Mouse (Mus musculus) kidney, postnatal 0 days (tissue): Measurements from ENCODE around the gene Myog. TPM values are rescaled to one million over a fixed set of nuclear protein-coding genes. Genes with fewer than 3 reads are reported as not detected.

ENCODE experiments used
- ATAC-seq: fragments of 200-750 bp; cut with Nextera tagmentation; replicated peaks from 2 replicates; pipeline ENCODE4 v1.8.0; 2017; ENCODE audit warnings: low read depth, moderate number of reproducible peaks, moderate TSS enrichment, moderate library complexity; ENCODE audit not compliant: low FRiP score
- DNase-seq: peaks from one replicate; pipeline ENCODE4 v3.0.0-alpha.2; 2016; ENCODE audit warnings: low spot score
- H3K27ac ChIP-seq: fragments of 300-500 bp; sonication (generic); 2 replicates; pipeline ENCODE4 v1.5.1; 2014; ENCODE audit warnings: mild to moderate bottlenecking
- H3K27me3 ChIP-seq: fragments of 300-500 bp; sonication (generic); 2 replicates; pipeline ENCODE4 v1.6.1; 2014; ENCODE audit warnings: low read length, mixed read lengths; ENCODE audit not compliant: insufficient read depth
- H3K36me3 ChIP-seq: fragments of 300-500 bp; sonication (generic); 2 replicates; pipeline ENCODE4 v1.6.1; 2014; ENCODE audit warnings: low read length, mixed read lengths; ENCODE audit not compliant: insufficient read depth
- H3K4me1 ChIP-seq: fragments of 300-500 bp; sonication (generic); replicated peaks from 2 replicates; pipeline ENCODE4 v1.6.1; 2014; ENCODE audit warnings: antibody characterized with exemption, low read length, mixed read lengths; ENCODE audit not compliant: insufficient read depth
- H3K4me2 ChIP-seq: fragments of 300-500 bp; sonication (generic); 2 replicates; pipeline ENCODE4 v1.6.1; 2014; ENCODE audit warnings: mild to moderate bottlenecking, low read length, moderate library complexity, mixed read lengths
- H3K4me3 ChIP-seq: fragments of 300-500 bp; sonication (generic); replicated peaks from 2 replicates; pipeline ENCODE4 v1.5.1; 2014; ENCODE audit warnings: low read depth, low read length
- H3K9ac ChIP-seq: fragments of 300-500 bp; sonication (generic); 2 replicates; pipeline ENCODE4 v1.6.1; 2014; ENCODE audit warnings: low read depth, low read length
- H3K9me3 ChIP-seq: fragments of 300-500 bp; sonication (generic); replicated peaks from 2 replicates; pipeline ENCODE4 v1.6.1; 2016; ENCODE audit warnings: low read length, inconsistent platforms, mixed read lengths
- CTCF ChIP-seq: IDR thresholded peaks from 2 replicates; pipeline ENCODE4 v1.5.1; 2016; ENCODE audit warnings: antibody characterized with exemption, low read depth, mild to moderate bottlenecking, moderate library complexity
- WGBS: fragments of 180-500 bp; shearing (Covaris S2); extraction: QIAGEN DNeasy Blood & Tissue Kit; methylation state at CpG from one replicate; pipeline ENCODE4 v1.1.7; 2014; 5-methylcytosine and 5-hydroxymethylcytosine counted together
- polyA plus RNA-seq: library from polyadenylated mRNA; unstranded; fragments of >200 nt; fragmentation: Nextera tagmentation; extraction: Ambion mirVana; gene quantifications from 2 replicates; pipeline ENCODE4 v1.2.1, GENCODE M21; 2015

Myog gene
- polyA plus RNA-seq, 1 experiment from 2014 or later: 0.08 TPM

- no peak overlapping the region for H3K4me2 ChIP-seq
- ATAC-seq (no peak), DNase-seq (no peak)
- H3K4me3 ChIP-seq: no peak overlapping the region
- H3K36me3 ChIP-seq: no peaks in the 10 kb centered on the region
- no peaks in the 10 kb centered on the region for H3K9me3 ChIP-seq
- H3K27me3 ChIP-seq: no peaks in the 10 kb centered on the region
- TF ChIP-seq CTCF: no peak
- H3K4me1 ChIP-seq: peaks cover 5% of the 10 kb centered on the region; the same call in 1 of the 2 replicates
- H3K27ac ChIP-seq: no peak overlapping the region
- no peak overlapping the region for H3K9ac ChIP-seq
- 53% methylated on average over 9 of the region's 9 CpGs for WGBS
These were observed 16.0 kb upstream of the Myog start for GRCm38 (mm10) chr1:134273493-134274395.

- ATAC-seq (no peak), DNase-seq (no peak)
- H3K9ac ChIP-seq: no peak overlapping the region
- no peaks in the 10 kb centered on the region for H3K27me3 ChIP-seq
- WGBS: 42% methylated on average over 7 of the region's 7 CpGs
- H3K4me2 ChIP-seq: no peak overlapping the region
- peaks cover 5% of the 10 kb centered on the region; the same call in 1 of the 2 replicates for H3K4me1 ChIP-seq
- H3K9me3 ChIP-seq: no peaks in the 10 kb centered on the region
- H3K27ac ChIP-seq: no peak overlapping the region
- no peaks in the 10 kb centered on the region for H3K36me3 ChIP-seq
- no peak for TF ChIP-seq CTCF
- no peak overlapping the region for H3K4me3 ChIP-seq
These were observed 15.3 kb upstream of the Myog start for GRCm38 (mm10) chr1:134274483-134274920.

- Histone ChIP-seq H3K4me2 (no peak overlapping the region), H3K4me3 (no peak overlapping the region), H3K9me3 (no peaks in the 10 kb centered on the region), H3K9ac (no peak overlapping the region), H3K27me3 (no peaks in the 10 kb centered on the region), H3K27ac (peak overlapping the region; percentile 36; the same call in 1 of the 2 replicates), H3K4me1 (peaks cover 5% of the 10 kb centered on the region; the same call in 1 of the 2 replicates), H3K36me3 (no peaks in the 10 kb centered on the region)
- DNase-seq: peak; percentile 24
- WGBS: 33% methylated on average over 13 of the region's 13 CpGs
- peak; percentile 69; the same call in 1 of the 2 replicates for ATAC-seq
- TF ChIP-seq CTCF: no peak
These were observed 13.9 kb upstream of the Myog start for GRCm38 (mm10) chr1:134275616-134276464.

- no peaks in the 10 kb centered on the region for H3K9me3 ChIP-seq
- no peak overlapping the region for H3K4me2 ChIP-seq
- no peaks in the 10 kb centered on the region for H3K36me3 ChIP-seq
- ATAC-seq: no peak
- 69% methylated on average over 7 of the region's 7 CpGs for WGBS
- no peak overlapping the region for H3K27ac ChIP-seq
- TF ChIP-seq CTCF: no peak
- DNase-seq: no peak
- H3K27me3 ChIP-seq: no peaks in the 10 kb centered on the region
- peaks cover 5% of the 10 kb centered on the region; the same call in 1 of the 2 replicates for H3K4me1 ChIP-seq
- no peak overlapping the region for H3K9ac ChIP-seq
- no peak overlapping the region for H3K4me3 ChIP-seq
These were observed 13.0 kb upstream of the Myog start for GRCm38 (mm10) chr1:134276823-134277222.

DNA sequence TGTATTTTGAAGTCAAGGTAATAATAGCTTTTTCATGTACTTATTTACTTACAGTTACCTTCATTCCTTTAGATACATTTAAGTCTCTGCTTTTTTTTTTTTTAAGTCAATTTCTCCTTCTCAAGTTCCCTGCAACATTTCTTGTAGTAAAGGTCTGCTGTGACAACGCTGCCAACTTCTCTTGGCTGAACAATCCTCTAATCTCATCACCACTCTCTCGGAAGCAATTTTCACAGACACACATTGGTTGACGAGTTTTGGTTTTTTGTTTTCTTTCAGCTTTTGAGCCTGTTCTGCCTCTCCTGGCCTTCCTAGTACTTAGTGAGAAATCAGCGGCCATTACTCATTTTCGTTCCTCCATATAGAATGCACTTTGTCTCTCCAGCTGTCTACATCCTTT is 9.6 kb upstream of the Myog start:
- Histone ChIP-seq H3K4me3 (no peak overlapping the region), H3K36me3 (no peaks in the 10 kb centered on the region), H3K27me3 (no peaks in the 10 kb centered on the region), H3K4me2 (no peak overlapping the region), H3K9ac (no peak overlapping the region), H3K4me1 (peaks cover 5% of the 10 kb centered on the region; the same call in 1 of the 2 replicates), H3K27ac (no peak overlapping the region), H3K9me3 (no peaks in the 10 kb centered on the region)
- DNase-seq: no peak
- WGBS: 86% methylated on average over 5 of the region's 5 CpGs
- no peak for ATAC-seq
- no peak for TF ChIP-seq CTCF

DNA sequence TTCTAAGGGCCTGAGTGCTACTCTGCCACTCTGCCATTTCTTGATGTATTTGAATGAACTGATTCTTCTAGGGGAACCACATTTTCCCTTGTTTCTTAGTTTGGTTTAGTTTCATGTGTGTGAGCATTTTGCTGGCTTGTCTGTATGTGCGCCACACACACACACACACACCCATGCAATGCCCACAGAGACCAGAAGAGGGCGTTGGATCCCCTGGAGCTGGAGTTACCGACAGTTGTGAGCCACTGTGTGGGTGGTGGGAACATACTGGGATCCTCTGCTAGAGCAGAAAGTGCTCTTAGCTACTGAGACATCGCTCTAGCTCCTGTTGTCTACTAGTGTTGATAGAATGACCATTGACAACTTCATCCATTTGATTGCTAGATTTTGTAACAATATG is 8.2 kb upstream of the Myog start:
- no peak for DNase-seq
- WGBS: 74% methylated on average over 4 of the region's 4 CpGs

More for the DNA sequence above, 8.2 kb upstream of the Myog start:
- Histone ChIP-seq H3K27me3 (no peaks in the 10 kb centered on the region), H3K36me3 (no peaks in the 10 kb centered on the region), H3K4me2 (no peak overlapping the region), H3K4me1 (no peaks in the 10 kb centered on the region), H3K4me3 (no peak overlapping the region), H3K27ac (no peak overlapping the region), H3K9me3 (no peaks in the 10 kb centered on the region), H3K9ac (no peak overlapping the region)
- no peak for ATAC-seq
- TF ChIP-seq CTCF: peak; percentile 22; the same call in 1 of the 2 replicates
